Mouse (Mus musculus): ENCODE results near the gene Tom1l2. TPM values are rescaled to one million over a fixed set of nuclear protein-coding genes. Genes with fewer than 3 reads are reported as not detected.

Tom1l2 gene
- 100 to 1,000 TPM in 5 of 26 experiments, 10 to 100 TPM in 21; 48.7 to 111 (median 87.5) TPM for total RNA-seq (2018; cell fraction: chromatin; rRNA removed)
- total RNA-seq (2018; cell fraction: cytosol; rRNA removed), result 10 to 100 TPM; 10.8 to 30.1 (median 15.3) TPM
- 10 to 100 TPM; 40.5 to 85.5 (median 54.8) TPM for total RNA-seq (2018; cell fraction: nucleus; rRNA removed)
- 8.1 to 12.3 TPM (median 11.2 TPM) in 3 replicates for polyA plus RNA-seq (2018)

DNA sequence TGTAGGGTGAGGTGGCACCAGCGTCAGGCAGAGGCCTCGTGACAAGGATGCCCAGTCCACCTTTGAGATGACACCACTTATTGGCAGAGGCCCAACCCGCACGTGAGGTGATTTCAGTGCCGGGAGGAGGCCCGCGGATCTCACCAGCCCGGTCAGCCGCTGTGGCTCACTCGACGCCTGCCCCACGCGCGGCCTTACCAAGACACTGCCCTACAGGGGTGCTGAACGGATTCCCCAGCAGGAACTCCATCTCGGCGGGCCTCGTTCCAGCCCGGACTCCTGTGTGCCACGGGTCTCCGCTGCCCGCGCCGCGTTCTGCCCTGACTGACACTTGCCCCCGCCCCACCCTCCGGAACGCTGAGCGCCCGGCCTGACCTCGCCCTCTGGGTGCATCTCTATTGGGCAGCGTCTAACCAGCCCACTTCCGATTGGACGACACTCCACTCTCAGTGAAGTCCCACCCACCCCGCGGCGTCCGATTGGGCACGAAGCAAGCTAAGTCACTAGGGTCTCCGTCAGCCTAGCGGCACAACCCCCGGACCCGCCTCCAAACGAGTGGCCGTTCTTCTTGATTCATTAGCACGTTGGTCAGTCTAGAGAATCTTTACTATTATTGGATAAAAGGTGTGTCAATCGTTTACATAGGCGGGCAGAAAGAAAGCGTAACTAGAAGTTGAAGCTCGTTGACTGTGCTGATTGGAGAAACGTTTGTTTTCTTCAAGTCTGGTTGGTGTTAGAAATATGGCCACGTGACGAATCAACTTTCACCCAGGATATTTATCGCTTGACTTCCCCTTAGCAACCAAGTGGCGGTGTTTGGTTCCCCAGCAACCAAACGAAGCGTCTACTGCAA is at the start of gene Tom1l2, which contains the start of gene Drc3:
Gene Tom1l2, minus strand, starts transcription at position 347 of the 853 bp plus-strand sequence.
Gene Drc3, plus strand, starts transcription at position 771 of the 853 bp plus-strand sequence.
- peak within 1 kb of the TSS; percentile 82 for H3K4me3 ChIP-seq (ENCODE audit: inconsistent target)
- under 1% methylated on average over 52 of the region's 57 CpGs for WGBS (ENCODE audit: missing documents)
- peaks cover 43% of the 10 kb centered on the region for H3K79me2 ChIP-seq (ENCODE audit: inconsistent target)
- peak within 1 kb of the TSS; percentile 32 for H3K27ac ChIP-seq
- H3K36me3 ChIP-seq (ENCODE audit: inconsistent target), result no peaks in the 10 kb centered on the region

GRCm38 (mm10) chr11:60397172-60397571 is 44.5 kb upstream of the Tom1l2 start:
- H3K27ac ChIP-seq, result no peak overlapping the region
- WGBS (ENCODE audit: missing documents), result 94% methylated on average over 2 of the region's 2 CpGs

GRCm38 (mm10) chr11:60396546-60396945 is 43.8 kb upstream of the Tom1l2 start:
- Histone ChIP-seq H3K27ac (no peak overlapping the region), H3K4me3 (ENCODE audit: inconsistent target) (no peak overlapping the region), H3K36me3 (ENCODE audit: inconsistent target) (peaks cover 11% of the 10 kb centered on the region), H3K79me2 (ENCODE audit: inconsistent target) (no peaks in the 10 kb centered on the region)
- 92% methylated on average over 6 of the region's 6 CpGs for WGBS (ENCODE audit: missing documents)

More at GRCm38 (mm10) chr11:60397172-60397571, 44.5 kb upstream of the Tom1l2 start:
- no peaks in the 10 kb centered on the region for H3K79me2 ChIP-seq (ENCODE audit: inconsistent target)
- peaks cover 18% of the 10 kb centered on the region for H3K36me3 ChIP-seq (ENCODE audit: inconsistent target)
- H3K4me3 ChIP-seq (ENCODE audit: inconsistent target), result no peak overlapping the region

GRCm38 (mm10) chr11:60391346-60391745 is 38.6 kb upstream of the Tom1l2 start:
- Histone ChIP-seq H3K27ac (no peak overlapping the region), H3K36me3 (ENCODE audit: inconsistent target) (no peaks in the 10 kb centered on the region), H3K4me3 (ENCODE audit: inconsistent target) (no peak overlapping the region), H3K79me2 (ENCODE audit: inconsistent target) (no peaks in the 10 kb centered on the region)
- WGBS (ENCODE audit: missing documents), result 86% methylated on average over 6 of the region's 6 CpGs

GRCm38 (mm10) chr11:60387944-60388343 is 35.2 kb upstream of the Tom1l2 start:
- Histone ChIP-seq H3K79me2 (ENCODE audit: inconsistent target) (no peaks in the 10 kb centered on the region), H3K4me3 (ENCODE audit: inconsistent target) (no peak overlapping the region), H3K27ac (no peak overlapping the region), H3K36me3 (ENCODE audit: inconsistent target) (no peaks in the 10 kb centered on the region)
- 100% methylated on average over 2 of the region's 2 CpGs for WGBS (ENCODE audit: missing documents)

DNA sequence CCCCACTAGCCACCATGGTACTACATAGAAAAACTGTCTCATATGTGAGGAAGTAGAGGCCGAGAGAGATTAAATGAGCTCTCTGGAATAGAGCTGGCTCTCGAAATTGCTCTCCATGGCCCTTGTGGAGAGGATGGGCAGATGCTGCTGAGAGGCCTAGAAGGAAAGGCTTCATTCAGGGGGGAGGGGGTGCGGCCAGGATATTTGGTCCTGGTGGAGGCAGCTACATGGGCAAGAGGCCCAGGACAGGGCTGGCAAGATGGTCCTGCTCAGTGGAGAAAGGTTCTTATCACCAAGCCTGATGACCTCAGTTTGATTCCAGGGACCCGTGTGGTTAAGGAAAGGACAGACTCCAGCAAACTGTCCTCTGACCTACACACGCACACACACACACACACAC is 33.2 kb upstream of the Tom1l2 start:
- Histone ChIP-seq H3K27ac (no peak overlapping the region), H3K79me2 (ENCODE audit: inconsistent target) (no peaks in the 10 kb centered on the region), H3K36me3 (ENCODE audit: inconsistent target) (no peaks in the 10 kb centered on the region), H3K4me3 (ENCODE audit: inconsistent target) (no peak overlapping the region)
- 86% methylated on average over 3 of the region's 5 CpGs for WGBS (ENCODE audit: missing documents)

GRCm38 (mm10) chr11:60384762-60385421 is 32.2 kb upstream of the Tom1l2 start:
- WGBS (ENCODE audit: missing documents), result 49% methylated on average over 15 of the region's 16 CpGs

DNA sequence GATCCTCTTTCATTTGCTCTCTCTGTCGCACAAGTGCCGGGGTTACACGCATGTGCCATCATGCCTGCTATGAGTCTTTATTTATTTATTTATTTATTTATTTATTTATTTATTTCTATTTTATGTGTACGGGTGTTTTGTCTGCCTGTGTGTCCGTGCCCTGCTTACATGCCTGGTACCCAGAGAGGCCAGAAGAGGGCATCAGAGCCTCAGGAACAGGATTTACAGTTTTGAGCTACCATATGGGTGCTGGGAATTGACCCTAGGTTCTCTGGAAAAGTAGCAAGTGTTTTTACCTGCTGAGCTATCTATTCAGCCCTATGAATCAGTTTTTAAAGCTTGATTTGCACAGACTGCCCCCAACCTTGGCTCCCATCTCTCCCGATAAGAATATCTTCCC is 30.8 kb upstream of the Tom1l2 start:
- no peaks in the 10 kb centered on the region for H3K36me3 ChIP-seq (ENCODE audit: inconsistent target)
- no peak overlapping the region for H3K4me3 ChIP-seq (ENCODE audit: inconsistent target)
- 97% methylated on average over 5 of the region's 6 CpGs for WGBS (ENCODE audit: missing documents)
- no peaks in the 10 kb centered on the region for H3K79me2 ChIP-seq (ENCODE audit: inconsistent target)
- H3K27ac ChIP-seq, result no peak overlapping the region

More at GRCm38 (mm10) chr11:60384762-60385421, 32.2 kb upstream of the Tom1l2 start:
- Histone ChIP-seq H3K36me3 (ENCODE audit: inconsistent target) (no peaks in the 10 kb centered on the region), H3K4me3 (ENCODE audit: inconsistent target) (no peak overlapping the region), H3K79me2 (ENCODE audit: inconsistent target) (no peaks in the 10 kb centered on the region), H3K27ac (no peak overlapping the region)

DNA sequence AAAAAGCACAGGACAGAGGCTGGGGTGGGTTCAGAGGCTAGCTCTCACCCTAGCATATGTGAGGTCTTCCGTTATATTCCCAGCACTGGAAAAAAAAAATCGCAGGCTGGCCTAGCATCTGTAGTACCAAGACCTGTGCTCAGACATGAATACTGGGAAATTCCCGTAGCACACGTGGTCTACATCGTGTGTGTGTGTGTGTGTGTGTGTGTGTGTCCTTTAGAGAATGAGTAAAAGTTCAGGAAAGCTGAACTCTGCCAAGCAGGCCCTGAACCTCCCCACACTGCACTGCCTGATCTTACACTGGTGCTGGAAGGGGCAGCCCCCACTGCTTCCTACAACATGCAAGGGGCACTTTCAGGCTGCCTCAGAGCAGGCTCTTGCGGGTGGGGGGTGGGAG is 21.8 kb upstream of the Tom1l2 start:
- no peak overlapping the region for H3K4me3 ChIP-seq (ENCODE audit: inconsistent target)
- H3K79me2 ChIP-seq (ENCODE audit: inconsistent target), result no peaks in the 10 kb centered on the region
- WGBS (ENCODE audit: missing documents), result 78% methylated on average over 6 of the region's 6 CpGs
- H3K27ac ChIP-seq, result no peak overlapping the region
- H3K36me3 ChIP-seq (ENCODE audit: inconsistent target), result no peaks in the 10 kb centered on the region

GRCm38 (mm10) chr11:60370431-60370830 is 17.7 kb upstream of the Tom1l2 start:
- no peak overlapping the region for H3K4me3 ChIP-seq (ENCODE audit: inconsistent target)

GRCm38 (mm10) chr11:60369448-60369847 is 16.7 kb upstream of the Tom1l2 start:
- Histone ChIP-seq H3K36me3 (ENCODE audit: inconsistent target) (no peaks in the 10 kb centered on the region), H3K27ac (no peak overlapping the region)
- WGBS (ENCODE audit: missing documents), result 97% methylated on average over 4 of the region's 4 CpGs

More at GRCm38 (mm10) chr11:60370431-60370830, 17.7 kb upstream of the Tom1l2 start:
- Histone ChIP-seq H3K79me2 (ENCODE audit: inconsistent target) (no peaks in the 10 kb centered on the region), H3K36me3 (ENCODE audit: inconsistent target) (no peaks in the 10 kb centered on the region), H3K27ac (no peak overlapping the region)
- 97% methylated on average over 13 of the region's 13 CpGs for WGBS (ENCODE audit: missing documents)

DNA sequence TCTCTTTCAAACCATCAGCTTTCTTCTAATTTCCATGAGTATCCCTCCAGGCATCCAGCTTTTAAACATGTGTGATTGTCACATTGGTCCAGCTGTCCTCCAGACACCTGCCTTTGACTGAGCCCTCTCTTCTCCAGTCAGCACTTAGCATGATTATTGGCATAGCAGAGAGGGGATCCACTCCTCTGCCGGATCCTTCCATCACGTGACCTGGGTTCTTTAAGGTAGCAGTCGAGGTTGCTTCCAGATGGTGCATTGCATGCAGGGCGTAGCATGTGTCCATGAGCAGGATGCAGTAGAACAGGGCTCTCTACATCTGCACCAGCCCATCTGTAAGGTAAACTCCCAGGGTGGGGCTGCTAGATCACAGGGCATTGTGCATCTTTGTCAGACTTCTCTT is 16.2 kb upstream of the Tom1l2 start:
- Histone ChIP-seq H3K79me2 (ENCODE audit: inconsistent target) (no peaks in the 10 kb centered on the region), H3K4me3 (ENCODE audit: inconsistent target) (no peak overlapping the region), H3K27ac (no peak overlapping the region), H3K36me3 (ENCODE audit: inconsistent target) (no peaks in the 10 kb centered on the region)
- WGBS (ENCODE audit: missing documents), result 51% methylated on average over 4 of the region's 4 CpGs

More at GRCm38 (mm10) chr11:60369448-60369847, 16.7 kb upstream of the Tom1l2 start:
- H3K4me3 ChIP-seq (ENCODE audit: inconsistent target), result no peak overlapping the region
- no peaks in the 10 kb centered on the region for H3K79me2 ChIP-seq (ENCODE audit: inconsistent target)

- Histone ChIP-seq H3K79me2 (ENCODE audit: inconsistent target) (no peaks in the 10 kb centered on the region), H3K36me3 (ENCODE audit: inconsistent target) (no peaks in the 10 kb centered on the region), H3K4me3 (ENCODE audit: inconsistent target) (no peak overlapping the region), H3K27ac (no peak overlapping the region)
- WGBS (ENCODE audit: missing documents), result 72% methylated on average over 3 of the region's 3 CpGs
Observed at GRCm38 (mm10) chr11:60367256-60367655, 14.6 kb upstream of the Tom1l2 start.

DNA sequence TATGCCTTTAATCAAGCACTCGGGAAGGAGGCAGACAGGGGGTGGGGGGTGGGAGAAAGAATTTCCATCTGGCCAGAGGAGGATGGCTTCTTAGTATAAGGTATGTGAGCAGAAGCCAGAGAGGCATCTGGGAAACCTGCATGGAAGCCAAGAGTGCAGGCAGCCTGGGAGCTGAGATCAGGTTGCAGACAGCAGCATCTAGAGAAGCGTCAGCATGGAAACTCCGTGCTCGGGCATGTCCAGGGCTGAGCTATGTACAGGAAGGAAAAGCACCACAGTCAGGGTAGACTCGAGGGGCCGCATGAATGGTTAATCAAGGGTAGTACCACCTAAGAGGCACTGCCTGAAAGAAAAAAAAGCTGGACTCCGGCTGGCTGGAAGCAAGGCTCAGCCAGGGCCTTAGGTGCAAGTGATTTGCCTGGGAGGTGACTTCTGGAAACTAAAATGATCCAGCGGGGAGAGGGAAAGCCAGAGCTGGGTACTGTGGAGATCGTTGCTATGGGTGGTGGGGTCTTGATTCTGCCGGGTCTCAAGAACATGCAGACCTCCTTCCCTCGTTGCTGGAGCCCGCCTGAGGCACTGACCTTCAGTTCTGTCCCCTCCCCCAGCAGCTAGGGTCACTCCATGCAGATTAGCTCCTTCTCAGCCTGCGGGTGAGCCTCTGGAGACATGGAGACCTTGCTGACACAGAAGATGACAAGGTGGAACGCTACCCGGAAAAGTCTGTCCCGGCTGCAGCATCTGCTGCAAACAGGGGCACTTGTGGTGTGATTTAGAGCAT is 13.7 kb upstream of the Tom1l2 start:
- WGBS (ENCODE audit: missing documents), result 76% methylated on average over 15 of the region's 16 CpGs
- no peak overlapping the region for H3K4me3 ChIP-seq (ENCODE audit: inconsistent target)

More for the DNA sequence above, 13.7 kb upstream of the Tom1l2 start:
- H3K27ac ChIP-seq, result no peak overlapping the region
- no peaks in the 10 kb centered on the region for H3K79me2 ChIP-seq (ENCODE audit: inconsistent target)
- no peaks in the 10 kb centered on the region for H3K36me3 ChIP-seq (ENCODE audit: inconsistent target)

All from macrophage (primary cell).